In the genomic region with DNA sequence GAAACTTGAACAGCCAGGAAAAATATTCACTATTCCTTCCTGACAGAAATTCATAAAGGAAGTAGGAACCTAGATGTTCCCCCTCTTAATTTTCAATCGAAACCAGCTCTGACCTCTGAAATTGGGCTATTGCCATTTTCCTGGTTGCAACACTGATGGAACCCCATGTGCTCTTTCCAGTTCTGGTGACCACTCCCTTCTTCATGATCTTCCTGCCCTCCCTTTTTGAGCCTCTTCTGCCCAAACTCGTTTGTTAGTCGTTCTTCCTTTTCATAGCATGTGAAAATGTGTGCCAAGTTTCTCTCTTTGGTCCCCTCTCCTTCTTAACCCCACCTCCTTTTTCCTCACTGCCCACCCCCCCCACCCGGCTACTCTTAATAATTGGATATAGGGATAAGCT, we compare ENCODE assay signal across 21 mouse cellular contexts. TPM values are rescaled to one million over a fixed set of nuclear protein-coding genes. Genes with fewer than 3 reads are reported as not detected.
"Had no signal": no experiment of that assay in that cellular context is flagged by ENCODE, and none has a peak within 500 bp of the region (broad histone marks: within the 10 kb centered on the region; RNA-seq: fewer than 3 reads in every experiment).

No protein-coding gene starts in this region.

- ATAC-seq: liver, postnatal 0 days; lung, postnatal 0 days; midbrain, embryonic 16.5 days had no signal

- H3K4me1 ChIP-seq: lung, embryonic 15.5 days; midbrain, embryonic 10.5 days; midbrain, embryonic 12.5 days; neural tube, embryonic 12.5 days had no signal

- H3K9ac ChIP-seq: liver, embryonic 15.5 days; liver, postnatal 0 days; lung, embryonic 15.5 days; midbrain, embryonic 12.5 days; neural tube, embryonic 12.5 days had no signal

- H3K27ac ChIP-seq: liver, embryonic 15.5 days; lung, embryonic 15.5 days; macrophage; midbrain, embryonic 10.5 days; midbrain, embryonic 12.5 days; neural tube, embryonic 12.5 days had no signal

- H3K4me3 ChIP-seq: liver, embryonic 15.5 days; lung, embryonic 15.5 days; midbrain, embryonic 10.5 days; midbrain, embryonic 12.5 days; neural tube, embryonic 12.5 days had no signal

- H3K36me3 ChIP-seq: liver, embryonic 15.5 days; lung, embryonic 15.5 days; midbrain, embryonic 10.5 days; midbrain, embryonic 12.5 days; neural tube, embryonic 12.5 days had no signal

- H3K27me3 ChIP-seq: liver, embryonic 15.5 days; lung, embryonic 15.5 days; midbrain, embryonic 12.5 days; neural tube, embryonic 12.5 days had no signal

- DNase-seq: liver, postnatal 0 days; lung, adult 2 months; lung, postnatal 14 days; lung, postnatal 36 days; midbrain, embryonic 14.5 days; right cerebral cortex, postnatal 25 days; right cerebral cortex, postnatal 4 days; spleen, adult 18-20 months; thymus, adult 18-20 months; thymus, postnatal 14 days; thymus, postnatal 36 days had no signal

RNA-seq across cellular contexts. Expression of a gene that starts 7.0 kb away (rescaled TPM):
- total RNA-seq: megakaryocyte-erythroid progenitor cell, adult 5-6 weeks had no signal
- polyA plus RNA-seq: midbrain, embryonic 10.5 days; neural tube, embryonic 14.5 days had no signal

RNA-seq across cellular contexts. Expression of a gene that starts 35.4 kb away (rescaled TPM):
- polyA plus RNA-seq: midbrain, embryonic 10.5 days had no signal
